Mouse (Mus musculus): Measurements from ENCODE around the gene Dennd1a.

The Dennd1a gene

DNA sequence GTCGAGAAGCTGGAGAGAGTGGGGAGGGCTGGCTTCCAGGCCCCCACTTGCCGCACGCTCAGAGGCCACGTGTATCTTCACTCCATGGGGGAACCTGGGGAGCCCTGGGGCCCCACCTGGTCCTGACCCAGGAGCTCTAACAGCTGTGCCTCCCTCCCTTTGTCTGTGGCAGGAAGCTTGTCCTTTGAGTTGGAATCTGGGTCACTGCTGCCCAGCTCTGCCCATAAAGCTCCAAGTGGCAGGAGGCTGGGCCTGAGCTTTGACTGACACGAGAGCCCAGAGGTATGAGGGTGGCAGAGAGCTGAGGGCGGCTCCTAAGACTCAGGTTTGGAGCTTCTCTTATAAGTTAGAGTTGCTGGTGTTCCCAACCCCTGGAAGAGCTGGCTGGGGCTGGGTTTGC lies 488.1 kb downstream of the Dennd1a start:
- no peak for DNase-seq

DNA sequence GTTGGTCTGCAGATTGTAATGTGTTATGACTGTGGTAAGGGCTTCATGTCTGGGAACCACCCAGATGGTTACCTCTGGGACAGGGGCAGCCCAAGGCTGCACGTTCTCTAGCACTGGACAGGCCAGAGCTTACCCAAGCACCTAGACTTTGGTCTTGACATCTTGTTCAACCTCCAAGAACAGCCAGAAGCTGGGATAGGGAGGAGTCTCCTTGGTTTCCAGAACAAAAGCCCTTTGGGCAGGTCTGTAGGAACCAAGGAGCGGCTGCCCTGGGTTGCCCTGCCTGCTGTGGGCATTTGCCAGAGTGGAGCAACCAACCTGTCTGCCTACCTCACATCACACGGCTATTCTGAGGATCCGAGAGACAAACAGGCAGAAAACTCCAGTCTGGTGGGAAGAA lies 490.1 kb downstream of the Dennd1a start:
- DNase-seq: no peak

DNA sequence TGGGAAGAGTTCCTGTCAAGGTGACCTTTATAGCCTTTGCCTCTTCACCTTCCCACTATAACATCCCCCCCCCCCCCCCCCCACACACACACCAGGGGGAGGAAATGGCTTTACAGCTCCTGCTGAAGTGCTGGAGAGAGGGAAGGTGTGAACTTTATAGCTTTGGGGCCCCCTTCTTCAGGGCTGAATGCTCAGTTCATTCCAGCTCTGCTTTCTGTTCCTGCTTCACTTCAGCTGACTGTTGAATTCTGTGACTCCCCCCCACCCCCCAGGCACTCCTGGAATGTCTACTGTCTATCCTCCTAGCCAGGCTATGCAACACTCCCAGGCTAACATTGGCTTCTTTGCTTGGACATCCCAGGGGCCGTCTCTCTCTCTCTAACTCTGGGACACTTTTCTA lies 491.2 kb downstream of the Dennd1a start:
- no peak for DNase-seq

DNA sequence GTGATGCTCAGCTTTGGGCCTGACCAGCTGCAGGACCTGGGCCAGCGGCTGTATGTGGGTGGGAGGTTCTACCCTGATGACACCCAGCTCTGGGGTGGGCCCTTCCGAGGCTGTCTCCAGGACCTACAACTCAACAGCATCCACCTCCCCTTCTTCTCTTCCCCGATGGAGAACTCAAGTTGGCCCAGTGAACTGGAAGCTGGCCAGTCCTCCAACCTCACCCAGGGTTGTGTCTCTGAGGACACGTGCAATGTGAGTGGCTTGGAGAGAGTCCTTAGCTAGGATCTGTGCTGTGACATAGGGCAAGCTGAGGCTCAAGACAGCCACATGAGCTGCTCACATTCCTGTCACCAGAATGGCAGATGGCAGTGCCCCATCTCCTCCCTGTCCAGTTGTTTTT lies 495.9 kb downstream of the Dennd1a start:
- DNase-seq: no peak

DNA sequence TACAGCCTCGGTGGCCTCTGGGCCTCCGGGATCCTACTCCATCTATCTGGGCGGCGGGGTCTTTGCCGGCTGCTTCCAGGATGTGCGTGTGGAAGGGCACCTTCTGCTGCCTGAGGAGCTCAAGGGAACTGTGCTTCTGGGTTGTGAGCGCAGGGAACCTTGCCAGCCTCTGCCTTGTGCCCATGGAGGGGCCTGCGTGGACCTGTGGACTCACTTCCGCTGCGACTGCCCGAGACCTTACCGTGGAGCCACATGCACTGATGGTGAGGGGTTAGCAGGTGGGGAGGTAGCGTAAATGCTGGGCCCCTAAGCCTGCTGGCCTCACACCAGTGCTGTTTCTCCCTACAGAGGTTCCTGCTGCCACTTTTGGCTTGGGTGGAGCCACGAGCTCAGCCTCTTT lies 496.5 kb downstream of the Dennd1a start:
- DNase-seq: peak in 1 of 2 experiments; percentile 47

DNA sequence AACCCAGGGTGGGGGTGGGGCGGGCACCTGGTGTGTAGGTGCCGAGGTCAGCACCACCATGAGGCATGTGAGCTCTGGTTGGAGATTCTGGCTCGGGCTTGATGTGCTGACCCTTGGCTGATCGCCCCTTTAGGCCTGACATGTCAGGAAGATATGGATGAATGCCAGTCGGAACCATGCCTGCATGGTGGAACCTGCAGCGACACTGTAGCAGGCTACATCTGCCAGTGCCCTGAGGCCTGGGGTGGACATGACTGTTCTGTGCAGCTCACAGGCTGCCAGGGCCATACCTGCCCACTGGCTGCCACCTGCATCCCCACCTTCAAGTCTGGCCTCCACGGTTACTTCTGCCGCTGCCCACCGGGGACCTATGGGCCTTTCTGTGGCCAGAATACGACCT lies 497.2 kb downstream of the Dennd1a start:
- peak; percentile 44 to 45 for DNase-seq

DNA sequence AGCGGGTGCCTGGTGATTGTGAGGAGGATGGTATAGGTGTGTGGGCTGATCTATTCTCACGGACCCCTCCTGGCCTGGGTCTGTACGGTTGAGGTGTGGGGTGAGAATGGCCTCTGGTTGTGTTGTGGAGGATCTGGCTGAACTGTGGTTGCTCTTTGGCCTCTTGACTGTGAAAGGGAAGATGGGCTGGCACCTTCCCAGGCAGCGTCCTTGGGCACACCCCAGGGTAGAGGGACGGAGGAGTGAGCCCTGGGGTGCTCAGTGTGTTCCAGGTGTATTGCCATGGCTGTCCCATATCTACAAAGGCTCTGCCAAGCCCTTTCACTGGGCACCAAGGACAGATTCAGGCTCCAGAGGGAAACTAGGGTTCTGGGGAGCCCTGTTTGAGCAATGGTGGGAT lies 498.2 kb downstream of the Dennd1a start:
- DNase-seq: no peak

DNA sequence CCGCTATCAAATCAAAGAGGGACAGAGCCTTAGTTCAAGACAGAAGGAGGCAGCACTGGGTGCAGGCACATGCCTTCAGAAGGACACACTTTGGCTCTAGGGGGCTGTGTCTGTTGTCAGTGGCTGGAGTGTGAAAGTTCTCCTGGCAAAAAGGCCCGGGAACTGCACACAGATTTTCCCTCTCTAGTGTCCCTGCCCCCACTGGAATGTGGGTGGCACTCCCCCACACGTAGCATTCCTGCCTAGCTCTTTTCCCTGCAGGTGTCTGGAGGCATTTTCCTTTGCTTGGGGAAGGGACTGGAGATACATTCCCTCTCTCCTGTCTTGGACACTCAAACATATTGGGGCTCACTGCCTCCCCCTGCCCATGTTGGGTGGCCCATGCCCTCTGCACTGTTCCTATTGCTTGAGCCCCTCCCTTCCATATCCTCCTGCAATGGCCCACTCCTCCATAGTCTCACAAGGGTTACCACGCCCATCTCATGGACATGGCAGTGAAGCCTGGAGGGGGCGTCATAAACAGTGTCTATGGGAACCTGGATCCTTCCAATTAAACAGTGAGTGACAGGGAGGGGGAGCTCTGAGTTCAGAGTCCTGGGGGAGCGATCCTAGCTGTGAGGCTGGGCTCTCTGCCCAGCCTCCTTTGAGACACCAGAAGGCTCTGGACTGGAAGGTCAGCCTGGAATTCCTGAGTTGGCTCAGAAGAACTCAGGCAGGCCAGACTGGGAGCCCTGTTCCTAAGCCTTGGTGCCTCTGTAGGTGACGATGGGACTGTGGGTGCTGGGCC lies 498.8 kb downstream of the Dennd1a start:
- peak; percentile 60 to 61 for DNase-seq

DNA sequence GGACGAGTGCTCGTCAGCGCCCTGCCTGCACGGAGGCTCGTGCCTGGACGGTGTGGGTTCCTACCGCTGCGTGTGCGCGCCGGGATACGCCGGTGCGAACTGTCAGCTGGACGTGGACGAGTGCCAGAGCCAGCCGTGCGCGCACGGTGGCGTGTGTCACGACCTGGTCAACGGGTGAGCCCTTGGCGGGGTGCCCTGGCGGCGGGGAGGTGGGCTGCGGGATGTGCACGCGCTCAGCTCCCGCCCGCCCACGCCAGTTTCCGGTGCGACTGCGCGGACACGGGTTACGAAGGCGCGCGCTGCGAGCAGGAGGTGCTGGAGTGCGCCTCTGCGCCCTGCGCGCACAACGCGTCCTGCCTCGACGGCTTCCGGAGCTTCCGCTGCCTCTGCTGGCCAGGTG lies 500.7 kb downstream of the Dennd1a start:
- DNase-seq: no peak

DNA sequence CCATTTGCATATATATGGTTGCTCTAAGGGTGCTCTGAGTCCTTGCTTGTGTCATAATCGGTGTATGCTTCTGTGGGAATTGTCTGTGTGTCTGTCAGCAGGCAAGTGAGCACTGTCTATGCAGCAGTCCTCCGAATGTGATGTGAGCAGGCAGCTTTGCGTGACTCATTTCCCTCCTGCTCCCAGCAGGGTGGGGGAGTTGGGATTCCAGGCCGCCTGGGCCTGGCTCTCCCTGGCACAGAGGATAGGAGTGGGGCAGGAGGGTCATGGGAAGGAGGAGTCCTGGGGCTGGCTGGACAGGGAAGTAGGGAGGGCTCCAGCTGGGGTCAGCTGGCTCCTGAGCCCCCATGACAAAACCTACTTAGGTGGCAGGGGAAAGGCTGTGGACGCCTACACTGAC lies 502.7 kb downstream of the Dennd1a start:
- DNase-seq: no peak

DNA sequence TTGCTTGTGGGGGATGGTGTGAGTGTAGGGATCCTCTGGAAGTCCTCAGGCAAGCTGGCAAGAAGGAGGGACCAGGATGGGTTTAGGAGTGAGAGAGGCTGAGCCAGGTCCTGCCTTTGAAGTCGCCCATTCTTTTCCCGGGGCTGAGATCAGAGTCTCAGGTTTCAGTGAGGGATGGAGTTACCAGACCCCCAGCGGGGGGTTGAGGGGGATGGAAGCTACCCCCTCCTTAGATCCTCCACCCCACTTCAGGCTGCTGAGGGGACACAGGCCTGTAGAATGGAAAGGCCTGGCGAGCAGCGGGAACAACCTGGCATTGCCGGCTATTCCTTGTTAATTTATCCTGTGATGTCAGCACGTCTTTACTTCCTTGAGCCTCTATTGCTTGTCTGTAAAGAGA lies 505.2 kb downstream of the Dennd1a start:
- no peak for DNase-seq

DNA sequence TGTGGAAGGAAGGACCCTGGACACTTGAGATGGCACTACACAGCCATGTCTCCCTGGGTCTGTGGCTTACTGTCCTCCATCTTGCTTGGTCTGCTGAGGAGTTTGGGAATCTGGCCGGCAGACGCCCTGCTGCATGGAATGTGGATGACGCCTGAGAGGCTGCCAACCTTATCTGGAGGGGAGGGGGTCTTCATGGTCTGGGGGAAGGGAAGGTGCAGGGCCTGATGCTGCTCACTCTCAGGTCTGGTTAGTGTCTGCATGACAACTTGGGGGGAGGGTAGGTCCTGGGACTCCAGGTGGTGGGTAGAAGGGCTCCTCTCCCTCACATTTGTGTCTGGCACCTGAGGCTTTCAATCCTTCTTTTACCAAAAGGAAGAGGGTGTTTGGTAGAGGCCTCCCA lies 505.8 kb downstream of the Dennd1a start:
- no peak for DNase-seq

DNA sequence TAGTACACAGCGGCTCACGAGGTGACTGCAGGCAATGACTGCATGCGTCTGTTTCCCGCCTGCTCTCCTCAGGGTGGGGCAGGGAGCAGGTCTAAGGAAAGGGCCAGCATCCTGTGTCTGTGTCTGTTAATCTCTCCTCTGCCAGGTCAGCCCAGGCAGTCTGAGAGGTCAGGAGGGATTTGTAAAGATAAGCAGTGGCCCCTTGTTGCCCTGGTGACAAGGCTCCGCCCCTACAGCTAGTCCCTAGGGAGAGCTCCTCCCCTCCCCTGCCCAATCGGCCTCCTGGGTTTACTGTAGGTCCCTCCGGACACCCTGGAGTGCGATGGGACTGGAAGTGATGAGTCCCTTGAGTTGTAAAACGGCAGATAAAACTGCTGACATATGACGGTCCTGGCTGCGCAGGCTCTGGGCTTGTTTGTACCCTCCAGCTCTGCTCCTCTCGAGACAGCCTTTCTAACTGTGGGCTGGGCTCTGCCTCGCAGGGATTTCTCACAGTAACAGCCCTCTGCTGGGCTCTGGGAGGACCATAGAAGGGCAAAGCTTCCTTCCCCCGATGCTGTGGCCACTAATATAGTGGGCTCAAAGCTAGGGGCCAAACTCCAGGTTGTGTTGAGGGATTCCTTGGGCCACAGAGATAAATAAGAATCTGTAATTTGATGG lies 506.8 kb downstream of the Dennd1a start:
- DNase-seq: no peak

DNA sequence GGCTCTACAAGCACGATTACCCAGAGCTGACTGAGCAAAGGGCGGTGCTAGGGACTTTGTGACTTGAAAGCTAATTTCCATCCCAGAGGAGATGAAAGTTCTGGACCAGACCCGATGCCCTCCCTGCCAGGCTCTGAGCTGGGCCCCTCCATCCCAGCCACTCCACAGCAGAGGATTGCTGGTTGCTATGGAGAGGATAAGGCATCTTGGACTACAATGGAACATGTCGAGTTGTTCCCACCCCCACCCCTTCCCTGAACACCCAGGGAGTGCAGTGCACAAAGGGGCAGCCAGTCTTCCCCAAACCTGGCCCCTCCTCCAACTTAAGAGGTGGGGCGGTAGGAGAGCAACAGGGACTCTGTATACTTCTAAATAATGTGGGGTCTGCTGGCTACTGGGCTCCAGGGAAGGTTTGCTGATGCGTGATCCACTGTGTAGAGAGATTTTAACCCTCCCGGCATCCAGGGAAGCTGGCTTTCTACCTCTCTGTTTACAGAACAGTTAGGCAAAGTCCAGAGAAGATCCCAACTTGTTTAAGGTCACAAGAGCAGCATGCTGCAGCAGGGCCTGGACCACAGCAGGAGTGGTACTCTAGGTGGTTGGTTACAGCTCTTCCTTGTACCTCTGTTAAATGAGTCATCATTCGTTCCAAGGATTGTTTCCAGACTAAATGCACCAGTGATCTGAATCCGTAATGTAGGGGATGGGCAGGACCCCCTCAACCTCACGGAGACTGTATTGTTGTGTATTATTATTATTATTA lies 509.1 kb downstream of the Dennd1a start:
- no peak for DNase-seq

DNA sequence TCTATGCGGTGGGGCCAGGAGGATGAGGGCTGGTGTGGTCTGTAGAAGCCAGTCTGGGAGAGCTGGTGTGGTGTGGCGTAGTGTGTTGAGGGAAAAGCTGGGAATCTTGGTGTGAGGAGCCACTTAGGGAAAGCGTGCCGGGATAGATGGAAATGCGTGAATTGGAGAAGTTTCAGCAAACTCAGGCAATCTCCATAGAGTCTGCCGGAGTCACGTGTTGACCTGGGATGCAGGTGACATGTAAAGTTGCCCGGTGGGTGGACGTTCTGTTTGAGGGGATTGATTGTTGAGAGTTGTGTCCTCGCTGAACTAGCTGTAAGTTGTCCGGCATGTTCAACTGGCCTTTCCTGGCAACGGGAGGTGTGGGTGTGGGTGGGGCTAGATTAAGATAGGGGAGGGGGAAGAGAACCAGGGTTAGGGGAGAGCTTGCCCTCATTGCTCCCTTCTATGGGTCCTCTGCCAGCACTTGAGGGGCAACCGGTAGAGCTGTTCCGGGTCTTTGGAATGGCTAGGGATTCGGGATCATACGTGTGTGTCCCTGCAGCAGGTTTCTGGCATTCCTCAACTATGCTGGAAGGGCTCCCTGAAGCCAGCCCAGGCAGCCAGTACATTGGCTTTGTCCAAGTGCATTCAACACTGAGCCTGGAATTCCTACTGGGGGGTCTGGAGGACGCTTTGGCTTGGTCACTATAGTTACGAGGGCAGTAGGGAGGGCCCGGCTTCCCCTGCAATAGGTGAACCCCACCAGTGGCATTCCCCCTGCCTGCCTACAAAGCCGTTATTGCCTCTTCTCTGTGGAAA lies 510.4 kb downstream of the Dennd1a start:
- no peak for DNase-seq

DNA sequence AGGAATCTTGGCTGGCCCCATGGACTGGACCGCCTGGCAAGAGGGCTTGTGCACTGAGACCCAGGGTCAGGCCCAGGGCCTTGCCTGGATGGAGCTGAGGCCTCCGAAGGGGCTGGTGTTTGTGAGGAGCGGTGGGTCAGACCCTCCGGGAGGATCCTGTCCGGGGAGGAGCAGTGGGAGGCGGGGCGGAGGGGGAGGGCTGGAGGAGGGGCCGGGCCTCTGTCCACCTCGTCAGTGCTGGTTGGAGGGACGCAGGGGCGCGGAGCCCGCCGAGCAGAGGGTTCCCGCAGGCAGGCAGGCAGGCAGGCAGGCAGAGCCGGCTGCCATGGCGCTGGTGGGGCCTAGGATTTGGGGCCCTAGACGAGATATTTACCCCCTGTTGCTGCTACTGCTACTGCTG lies 511.2 kb downstream of the Dennd1a start, which contains the start of gene Crb2:
TSS of gene Crb2 (plus strand) at position 234 of the 400 bp plus-strand sequence.
- DNase-seq: no peak

DNA sequence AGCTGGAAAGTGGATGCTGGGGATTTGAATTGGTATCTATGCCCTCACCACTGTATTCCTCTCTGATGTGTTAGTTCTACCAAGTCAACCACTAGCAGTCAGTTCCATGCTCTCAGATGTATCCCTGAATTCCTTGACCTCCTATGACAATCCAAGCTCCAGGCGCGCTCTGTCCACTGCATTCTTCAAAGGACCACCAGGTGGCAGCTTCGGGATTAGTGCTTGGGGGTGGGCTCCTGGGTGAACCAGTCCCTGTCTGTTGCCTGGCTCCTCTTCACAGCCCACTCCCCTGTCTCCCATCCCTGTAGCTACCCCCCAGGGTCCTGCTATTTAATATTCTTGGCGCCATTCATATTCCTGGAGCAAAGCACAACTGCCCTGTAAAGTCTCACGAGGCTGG lies 512.6 kb downstream of the Dennd1a start:
- no peak for DNase-seq

DNA sequence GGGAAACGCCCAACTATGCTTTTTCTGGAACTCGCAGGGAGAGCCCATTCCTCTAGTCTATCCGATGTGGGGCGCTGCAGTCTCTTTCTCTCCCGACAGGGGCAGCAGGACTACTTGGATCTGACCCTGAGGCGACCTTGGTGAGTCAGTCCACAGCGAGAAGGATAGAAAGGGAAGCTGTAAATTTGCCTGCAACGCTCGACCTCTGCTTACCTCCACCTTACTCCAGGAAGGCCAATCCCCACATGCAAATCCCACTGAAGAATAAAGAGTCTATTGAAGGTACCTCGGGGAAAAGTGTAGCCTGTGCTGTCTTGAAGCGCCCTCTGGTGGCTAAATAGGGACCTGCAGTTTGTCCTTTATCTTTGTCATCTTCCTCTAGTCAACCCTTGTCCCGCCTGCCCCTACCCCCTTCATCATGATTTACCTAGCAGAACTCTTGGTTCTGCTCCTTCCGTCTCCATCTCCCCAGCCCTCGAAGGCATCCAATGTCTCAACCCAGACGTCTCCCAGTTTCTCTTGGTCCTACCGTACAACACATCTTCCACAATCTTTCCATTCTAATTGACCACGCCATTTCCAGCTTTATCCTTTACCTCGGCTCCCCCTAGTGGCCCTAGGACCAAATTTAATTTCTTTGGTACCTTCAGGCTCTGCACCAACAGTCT lies 515.4 kb downstream of the Dennd1a start:
- peak; percentile 92 to 95 for DNase-seq

DNA sequence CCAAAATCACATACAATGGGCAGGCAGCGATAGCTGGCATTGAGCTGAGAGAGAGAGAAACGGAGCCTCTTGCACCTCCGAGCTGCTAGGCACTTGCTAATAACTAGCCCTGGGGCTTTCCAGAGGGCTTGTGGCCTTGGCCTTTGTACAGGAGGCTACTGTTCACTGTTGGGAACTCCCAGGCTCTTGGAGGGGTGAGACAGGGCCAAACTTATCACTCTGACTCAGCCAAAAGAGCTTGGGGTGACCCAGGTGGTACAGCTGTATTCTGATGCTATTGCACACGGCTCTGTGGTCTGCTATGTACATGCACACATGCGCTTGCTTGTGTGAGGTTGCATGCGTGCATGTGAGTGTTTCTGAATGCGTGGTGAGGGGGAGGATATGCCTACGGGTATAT lies 517.4 kb downstream of the Dennd1a start:
- no peak for DNase-seq

DNA sequence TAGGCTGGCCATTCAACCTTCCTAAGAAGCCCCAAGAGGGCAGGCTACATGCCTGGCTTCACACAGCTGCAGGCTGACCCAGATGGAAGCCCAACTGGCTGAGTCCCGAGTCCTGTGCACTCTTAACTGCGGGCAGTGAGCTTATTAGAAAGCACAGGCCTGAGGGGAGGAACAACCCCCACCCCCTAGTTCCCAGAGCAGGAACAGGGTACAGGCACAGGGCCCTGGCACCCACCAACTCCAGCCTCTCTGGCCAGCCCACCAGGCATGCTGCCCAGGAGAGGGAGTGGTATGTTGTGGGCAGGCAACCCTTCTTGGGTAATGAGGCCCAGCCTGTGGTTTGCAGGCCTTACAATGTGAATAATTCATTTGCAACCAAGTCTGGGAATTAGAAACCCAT lies 518.3 kb downstream of the Dennd1a start:
- no peak for DNase-seq

DNA sequence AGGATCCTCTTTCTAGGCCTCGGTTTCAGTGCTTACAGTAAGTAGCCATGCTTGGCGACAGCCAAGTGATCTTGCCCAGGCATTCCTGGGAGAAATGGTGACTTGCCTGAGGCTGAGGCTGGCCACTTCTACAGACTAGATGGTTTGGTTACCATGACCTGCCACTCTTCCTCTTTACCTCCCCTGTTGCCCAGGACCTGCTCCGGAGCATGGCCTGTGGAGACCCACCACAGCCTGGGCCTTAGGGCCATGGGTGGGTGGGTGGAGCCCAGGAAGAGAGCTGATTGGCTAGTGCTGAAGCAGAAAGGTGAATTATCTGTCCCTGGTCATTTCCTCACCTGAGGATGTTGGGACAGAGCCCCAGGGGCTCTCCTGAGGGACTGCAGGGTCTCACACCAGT lies 519.5 kb downstream of the Dennd1a start:
- DNase-seq: no peak

DNA sequence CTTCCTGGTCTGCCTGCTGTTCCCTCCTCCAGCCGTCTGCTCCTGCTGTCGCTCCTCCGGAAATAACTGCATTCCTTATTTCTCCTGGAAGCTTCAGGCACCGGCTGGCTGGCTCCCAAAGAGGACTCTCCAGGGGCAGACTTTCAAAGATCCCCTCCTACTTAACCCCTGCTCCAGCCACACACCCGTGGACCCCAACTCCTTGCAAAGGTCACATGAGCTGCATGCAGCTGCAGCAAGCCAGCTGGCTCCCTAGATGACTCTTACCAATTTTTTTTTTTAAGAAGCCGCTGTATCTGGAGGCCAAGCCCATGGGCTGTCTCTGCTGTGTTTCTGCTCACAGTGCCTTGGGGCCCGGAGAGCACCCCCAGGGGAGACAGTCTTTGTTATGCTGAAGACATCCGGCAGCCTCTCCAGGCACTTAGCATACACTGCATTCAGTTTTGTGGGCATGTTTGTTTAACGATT lies 520.1 kb downstream of the Dennd1a start:
- no peak for DNase-seq
